11 mouse cellular contexts compared by ENCODE assay signal in the genomic region with DNA sequence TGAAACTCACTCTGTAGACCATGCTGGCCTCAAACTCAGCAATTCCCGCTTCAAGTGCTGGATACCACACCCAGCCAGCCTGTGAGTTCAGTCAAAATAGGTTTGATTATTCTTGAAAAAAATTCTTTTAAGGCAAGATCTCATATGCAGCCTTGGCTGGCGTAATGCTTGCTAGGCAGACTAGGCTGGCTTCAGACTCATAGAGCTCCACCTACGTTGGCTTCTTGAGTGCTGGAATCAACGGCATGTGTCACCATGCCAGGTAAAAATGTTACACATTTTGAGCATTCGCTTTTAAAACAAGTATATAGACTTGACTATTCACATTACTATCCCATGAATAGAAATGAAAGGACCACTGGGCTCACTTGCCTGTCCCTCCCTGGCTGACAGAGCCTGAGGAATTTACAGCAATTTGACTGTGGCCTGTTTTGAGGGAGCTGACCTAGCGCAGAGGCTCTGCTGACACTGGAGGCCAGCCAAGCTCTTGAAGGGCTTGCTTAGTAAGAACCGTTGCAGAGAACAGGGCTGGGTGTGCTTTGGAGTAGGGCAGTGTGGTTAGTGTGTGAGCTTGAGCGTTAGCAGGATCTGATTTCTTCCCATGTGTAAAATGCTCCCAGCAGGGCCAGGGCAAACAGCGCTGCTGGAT. TPM values are rescaled to one million over a fixed set of nuclear protein-coding genes. Genes with fewer than 3 reads are reported as not detected.
DNase-seq lines count a peak whose midpoint lies in the region; ATAC-seq and TF ChIP-seq lines count a peak whose summit lies in the region.
"Had no signal": no experiment of that assay in that cellular context is flagged by ENCODE, and none has a peak within 500 bp of the region (broad histone marks: within the 10 kb centered on the region; RNA-seq: fewer than 3 reads in every experiment).

No protein-coding gene starts in this region.

- no peak overlapping the region for H3K4me3 ChIP-seq in spleen, adult 2 months (ENCODE audit: extremely low read depth, insufficient read depth, insufficient read length)
- no peak overlapping the region for H3K4me3 ChIP-seq in heart, embryonic 12.5 days
- H3K4me3 ChIP-seq: neural tube, embryonic 13.5 days had no signal

- DNase-seq in spleen, adult 2 months (ENCODE audit: low read depth in 1 of 2, low spot score in 2 of 2): no peak
- no peak for DNase-seq in spleen, postnatal 4 days (ENCODE audit: low spot score in 2 of 2)
- peak; percentile 79 for DNase-seq in kidney, postnatal 10 days
- DNase-seq in frontal cortex, postnatal 14 days (ENCODE audit: low spot score in 2 of 2): no peak
- DNase-seq in T-cell, adult 2 months (ENCODE audit: low spot score): no peak
- DNase-seq: cerebellum, adult 9-10 months had no signal

- TF ChIP-seq POLR2A in spleen, adult 2 months (IDR thresholded peaks at IDR 0.05; ENCODE audit: low read depth, low read length): no peak

- no peak for TF ChIP-seq CTCF in spleen, adult 2 months (IDR thresholded peaks at IDR 0.05; ENCODE audit: extremely low read depth, insufficient read depth, insufficient read length, insufficient replicate concordance)

- no peaks in the 10 kb centered on the region for H3K27me3 ChIP-seq in spleen, adult 2 months (ENCODE audit: control insufficient read depth, insufficient read depth, low read length)
- no peaks in the 10 kb centered on the region for H3K27me3 ChIP-seq in heart, embryonic 12.5 days (replicated peaks)
- H3K27me3 ChIP-seq: neural tube, embryonic 13.5 days had no signal

- H3K4me1 ChIP-seq in spleen, adult 2 months (ENCODE audit: control insufficient read depth, insufficient read depth, insufficient read length): no peaks in the 10 kb centered on the region; the same call in 1 of the 2 replicates
- peaks cover 12% of the 10 kb centered on the region for H3K4me1 ChIP-seq in heart, embryonic 12.5 days (replicated peaks)

- no peak overlapping the region for H3K9ac ChIP-seq in heart, embryonic 12.5 days
- H3K9ac ChIP-seq: neural tube, embryonic 13.5 days had no signal

- no peaks in the 10 kb centered on the region for H3K36me3 ChIP-seq in spleen, adult 2 months (ENCODE audit: control insufficient read depth, insufficient read depth, low read length)
- peaks cover 66% of the 10 kb centered on the region for H3K36me3 ChIP-seq in heart, embryonic 12.5 days

- no peaks in the 10 kb centered on the region for H3K9me3 ChIP-seq in heart, embryonic 12.5 days (replicated peaks)
- H3K9me3 ChIP-seq: neural tube, embryonic 13.5 days had no signal

- 61% methylated on average over 9 of the region's 9 CpGs for WGBS in spleen, adult 2 months
- WGBS in heart, embryonic 12.5 days: 79% methylated on average over 9 of the region's 9 CpGs

- H3K27ac ChIP-seq in spleen, adult 2 months (ENCODE audit: insufficient read depth, low read length): peak overlapping the region; percentile 26; the same call in 1 of the 2 replicates
- H3K27ac ChIP-seq in heart, embryonic 12.5 days (ENCODE audit: poor library complexity, severe bottlenecking): peak overlapping the region; percentile 30; the same call in 1 of the 2 replicates
- H3K27ac ChIP-seq: neural tube, embryonic 13.5 days had no signal

- H3K4me2 ChIP-seq in heart, embryonic 12.5 days: no peak overlapping the region
- H3K4me2 ChIP-seq: neural tube, embryonic 13.5 days had no signal

- ATAC-seq in heart, embryonic 12.5 days (ENCODE audit: insufficient number of reproducible peaks, low FRiP score): 0 out of 2 replicates have a peak, but pooled peaks have one; percentile 33
- ATAC-seq in megakaryocyte-erythroid progenitor cell, adult 5-6 weeks (replicated peaks; ENCODE audit: low FRiP score, low TSS enrichment, poor library complexity, severe bottlenecking): peak; percentile 53
- ATAC-seq in erythroblast, adult 5-6 weeks (replicated peaks; ENCODE audit: low FRiP score, poor library complexity, severe bottlenecking): no peak
- ATAC-seq: intestine, embryonic 16.5 days had no signal

RNA-seq across cellular contexts. Expression of gene 2310061I04Rik, which starts 6.2 kb away (rescaled TPM):
- 35.4 and 39.9 TPM in 2 replicates for polyA plus RNA-seq in spleen, adult 2 months (2012; rRNA removed)
- 25.6 and 26.2 TPM in 2 replicates for polyA plus RNA-seq in heart, embryonic 12.5 days (2016; fragmentation: Nextera tagmentation; extraction: Ambion mirVana)
- total RNA-seq in megakaryocyte-erythroid progenitor cell, adult 5-6 weeks (2014; fragmentation: Nextera tagmentation): 107 and 160 TPM in 2 replicates
- 8.1 and 10.9 TPM in 2 replicates for total RNA-seq in megakaryocyte-erythroid progenitor cell, adult 5-6 weeks (2017)
- 17.1 and 21.5 TPM in 2 replicates for total RNA-seq in erythroblast, adult 5-6 weeks (2015; ENCODE audit: low replicate concordance)
- total RNA-seq in erythroblast, adult 5-6 weeks (2017; ENCODE audit: low replicate concordance): 3.9 TPM in 1 of 2 replicates, not detected in the other

RNA-seq across cellular contexts. Expression of gene Atat1, which starts 6.4 kb away (rescaled TPM):
- 24.3 and 34.8 TPM in 2 replicates for polyA plus RNA-seq in spleen, adult 2 months (2012; rRNA removed)
- polyA plus RNA-seq in heart, embryonic 12.5 days (2016; fragmentation: Nextera tagmentation; extraction: Ambion mirVana): 56.0 and 56.4 TPM in 2 replicates
- total RNA-seq in megakaryocyte-erythroid progenitor cell, adult 5-6 weeks (2014; fragmentation: Nextera tagmentation): 23.1 and 31.9 TPM in 2 replicates
- 3.0 and 4.3 TPM in 2 replicates for total RNA-seq in megakaryocyte-erythroid progenitor cell, adult 5-6 weeks (2017)
- 2.3 TPM in 1 of 2 replicates, not detected in the other for total RNA-seq in erythroblast, adult 5-6 weeks (2015; ENCODE audit: low replicate concordance)
- total RNA-seq in erythroblast, adult 5-6 weeks (2017; ENCODE audit: low replicate concordance): 0.56 and 7.1 TPM in 2 replicates

RNA-seq across cellular contexts. Expression of gene Mrps18b, which starts 12.7 kb away (rescaled TPM):
- 39.5 and 45.1 TPM in 2 replicates for polyA plus RNA-seq in spleen, adult 2 months (2012; rRNA removed)
- polyA plus RNA-seq in heart, embryonic 12.5 days (2016; fragmentation: Nextera tagmentation; extraction: Ambion mirVana): 63.4 and 72.7 TPM in 2 replicates
- 140 and 175 TPM in 2 replicates for total RNA-seq in megakaryocyte-erythroid progenitor cell, adult 5-6 weeks (2014; fragmentation: Nextera tagmentation)
- total RNA-seq in megakaryocyte-erythroid progenitor cell, adult 5-6 weeks (2017): 72.7 and 92.6 TPM in 2 replicates
- 7.7 and 32.6 TPM in 2 replicates for total RNA-seq in erythroblast, adult 5-6 weeks (2015; ENCODE audit: low replicate concordance)
- total RNA-seq in erythroblast, adult 5-6 weeks (2017; ENCODE audit: low replicate concordance): 7.4 and 18.9 TPM in 2 replicates

RNA-seq across cellular contexts. Expression of gene Ppp1r10, which starts 12.8 kb away (rescaled TPM):
- 26.1 and 27.1 TPM in 2 replicates for polyA plus RNA-seq in spleen, adult 2 months (2012; rRNA removed)
- 35.8 and 39.6 TPM in 2 replicates for polyA plus RNA-seq in heart, embryonic 12.5 days (2016; fragmentation: Nextera tagmentation; extraction: Ambion mirVana)
- 80.8 and 95.1 TPM in 2 replicates for total RNA-seq in megakaryocyte-erythroid progenitor cell, adult 5-6 weeks (2014; fragmentation: Nextera tagmentation)
- total RNA-seq in megakaryocyte-erythroid progenitor cell, adult 5-6 weeks (2017): 86.4 and 103 TPM in 2 replicates
- 91.1 and 91.3 TPM in 2 replicates for total RNA-seq in erythroblast, adult 5-6 weeks (2015; ENCODE audit: low replicate concordance)
- total RNA-seq in erythroblast, adult 5-6 weeks (2017; ENCODE audit: low replicate concordance): 84.8 and 104 TPM in 2 replicates

RNA-seq across cellular contexts. Expression of gene Dhx16, which starts 23.8 kb away (rescaled TPM):
- polyA plus RNA-seq in spleen, adult 2 months (2012; rRNA removed): 79.1 and 85.7 TPM in 2 replicates
- polyA plus RNA-seq in heart, embryonic 12.5 days (2016; fragmentation: Nextera tagmentation; extraction: Ambion mirVana): 22.4 and 26.6 TPM in 2 replicates
- total RNA-seq in megakaryocyte-erythroid progenitor cell, adult 5-6 weeks (2014; fragmentation: Nextera tagmentation): 132 and 133 TPM in 2 replicates
- total RNA-seq in megakaryocyte-erythroid progenitor cell, adult 5-6 weeks (2017): 51.3 and 68.8 TPM in 2 replicates
- total RNA-seq in erythroblast, adult 5-6 weeks (2015; ENCODE audit: low replicate concordance): 38.6 and 56.0 TPM in 2 replicates
- total RNA-seq in erythroblast, adult 5-6 weeks (2017; ENCODE audit: low replicate concordance): 30.8 and 38.9 TPM in 2 replicates
